Mouse (Mus musculus) lung, embryonic 16.5 days (tissue): ENCODE data around the gene Lgals3. TPM values are rescaled to one million over a fixed set of nuclear protein-coding genes. Genes with fewer than 3 reads are reported as not detected.
A peak's percentile ranks its signal among the peaks of the same experiment; 100 is the strongest.
"Not testable (repeated sequence)": the region's sequence is repeated elsewhere in the genome, so short reads cannot be mapped to it uniquely, and the experiment has no call there.

Experiments used
- ATAC-seq: fragments of 200-750 bp; cut with Nextera tagmentation; 2 replicates; pipeline ENCODE4 v1.8.0; 2017; ENCODE audit warnings: low read depth, mild to moderate bottlenecking, moderate library complexity
- H3K27ac ChIP-seq: fragments of 300-500 bp; sonication (generic); 2 replicates; pipeline ENCODE4 v1.5.1; 2014; ENCODE audit warnings: mild to moderate bottlenecking, control low read depth, low read length
- H3K27me3 ChIP-seq: fragments of 300-500 bp; sonication (generic); 2 replicates; pipeline ENCODE4 v1.6.1; 2014; ENCODE audit warnings: low read depth, low read length, mixed read lengths; ENCODE audit not compliant: control insufficient read depth, insufficient read depth
- H3K36me3 ChIP-seq: fragments of 300-500 bp; sonication (generic); 2 replicates; pipeline ENCODE4 v1.6.1; 2014; ENCODE audit warnings: low read length; ENCODE audit not compliant: control insufficient read depth, insufficient read depth
- H3K4me1 ChIP-seq: fragments of 300-500 bp; sonication (generic); replicated peaks from 2 replicates; pipeline ENCODE4 v1.6.1; 2014; ENCODE audit warnings: low read length, mixed read lengths; ENCODE audit not compliant: control insufficient read depth, insufficient read depth
- H3K4me2 ChIP-seq: fragments of 300-500 bp; sonication (generic); 2 replicates; pipeline ENCODE4 v1.6.1; 2014; ENCODE audit warnings: low read depth, low read length, control low read depth
- H3K4me3 ChIP-seq: fragments of 300-500 bp; sonication (generic); 2 replicates; pipeline ENCODE4 v1.5.1; 2014; ENCODE audit warnings: mild to moderate bottlenecking, low read length, control low read depth
- H3K9ac ChIP-seq: fragments of 300-500 bp; sonication (generic); 2 replicates; pipeline ENCODE4 v1.6.1; 2014; ENCODE audit warnings: low read length, control low read depth
- H3K9me3 ChIP-seq: fragments of 300-500 bp; sonication (generic); 2 replicates; pipeline ENCODE4 v1.6.1; 2016; ENCODE audit warnings: low read length; ENCODE audit not compliant: control insufficient read depth
- WGBS: fragments of 180-500 bp; shearing (Covaris S2); extraction: QIAGEN DNeasy Blood & Tissue Kit; methylation state at CpG from one replicate; pipeline ENCODE4 v1.1.7; 2014; 5-methylcytosine and 5-hydroxymethylcytosine counted together
- polyA plus RNA-seq: library from polyadenylated mRNA; unstranded; fragments of >200 nt; fragmentation: Nextera tagmentation; extraction: Ambion mirVana; gene quantifications from 2 replicates; pipeline ENCODE4 v1.2.1, GENCODE M21; 2015

Lgals3 gene
- polyA plus RNA-seq, result 67.9 and 98.7 TPM in 2 replicates

DNA sequence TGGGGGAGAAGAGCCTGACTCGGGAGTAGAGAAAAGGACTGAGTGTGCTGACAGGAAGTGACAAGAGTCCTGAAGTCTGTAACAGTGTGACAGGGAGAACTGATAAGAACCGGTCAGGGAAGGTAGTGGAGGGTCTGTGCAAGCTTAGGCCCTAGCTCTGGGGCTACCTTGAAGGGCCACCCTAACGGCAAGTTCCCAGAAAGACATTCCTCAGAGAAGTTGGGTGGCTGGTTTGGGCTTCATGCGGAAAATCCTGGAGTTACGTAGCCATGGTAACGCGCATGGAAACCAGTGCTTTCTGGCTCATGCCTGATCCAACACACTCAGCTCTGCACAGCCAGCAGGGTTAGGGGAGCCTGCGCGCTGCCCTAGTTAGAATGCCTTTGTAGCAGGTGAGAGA, at the start of gene Lgals3:
Gene Lgals3, plus strand, starts transcription at position 291 of the 400 bp plus-strand sequence.
- Histone ChIP-seq H3K27me3 (no peaks in the 10 kb centered on the region), H3K4me1 (peaks cover 19% of the 10 kb centered on the region), H3K9ac (no peak within 1 kb of the TSS; the same call in 1 of the 2 replicates), H3K36me3 (no peaks in the 10 kb centered on the region), H3K27ac (peak within 1 kb of the TSS; percentile 91), H3K9me3 (no peaks in the 10 kb centered on the region), H3K4me3 (no peak within 1 kb of the TSS), H3K4me2 (peak within 1 kb of the TSS; percentile 35)
- peak; percentile 81 for ATAC-seq
- 24% methylated on average over 9 of the region's 9 CpGs for WGBS

DNA sequence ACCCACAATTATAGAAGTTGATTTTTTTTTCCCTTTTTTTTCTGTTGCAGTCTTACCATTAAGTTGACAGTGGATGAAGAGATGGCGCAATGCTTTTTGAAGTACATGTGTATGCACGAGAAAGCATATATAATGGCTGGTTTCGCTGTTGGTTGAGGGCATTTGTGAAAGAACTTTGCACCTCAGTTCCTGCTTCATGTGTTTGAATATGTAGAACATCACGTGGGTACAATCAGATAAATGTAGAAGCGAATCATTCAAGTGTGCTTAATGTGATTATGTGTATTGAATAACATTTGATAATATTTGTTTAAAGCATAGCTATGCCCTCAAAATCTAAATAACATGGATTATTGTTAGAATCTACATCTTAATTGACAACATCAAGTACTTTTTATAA, 48.2 kb upstream of the Lgals3 start:
- no peak overlapping the region for H3K9ac ChIP-seq
- no peaks in the 10 kb centered on the region for H3K27me3 ChIP-seq
- no peak overlapping the region for H3K4me3 ChIP-seq
- H3K9me3 ChIP-seq, result no peaks in the 10 kb centered on the region
- H3K4me2 ChIP-seq, result no peak overlapping the region
- no peak overlapping the region for H3K27ac ChIP-seq
- no peak for ATAC-seq
- H3K4me1 ChIP-seq, result no peaks in the 10 kb centered on the region
- WGBS, result 84% methylated on average over 5 of the region's 5 CpGs
- H3K36me3 ChIP-seq, result peaks cover 14% of the 10 kb centered on the region

DNA sequence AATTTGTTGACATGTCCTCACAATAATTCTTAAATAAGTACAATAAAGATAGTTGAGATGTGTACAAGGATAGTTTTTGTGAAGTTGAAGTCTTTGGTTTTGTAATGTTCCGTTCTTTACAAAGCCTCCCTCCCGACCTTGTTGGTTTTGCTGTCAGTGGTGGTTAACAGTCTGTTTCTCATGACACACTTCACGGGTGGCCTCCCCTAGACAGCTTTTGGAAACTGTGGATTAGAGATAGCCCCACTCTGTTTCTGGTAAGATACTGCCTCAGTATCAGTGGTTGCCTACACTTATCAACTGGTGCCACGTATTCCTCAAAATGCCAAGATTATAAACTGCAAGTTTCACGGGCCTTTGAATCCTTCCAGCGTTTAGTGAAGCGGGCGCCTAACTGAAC, 46.0 kb upstream of the Lgals3 start:
- H3K4me2 ChIP-seq, H3K4me3 ChIP-seq: not testable (repeated sequence)
- peaks cover 14% of the 10 kb centered on the region for H3K36me3 ChIP-seq

DNA sequence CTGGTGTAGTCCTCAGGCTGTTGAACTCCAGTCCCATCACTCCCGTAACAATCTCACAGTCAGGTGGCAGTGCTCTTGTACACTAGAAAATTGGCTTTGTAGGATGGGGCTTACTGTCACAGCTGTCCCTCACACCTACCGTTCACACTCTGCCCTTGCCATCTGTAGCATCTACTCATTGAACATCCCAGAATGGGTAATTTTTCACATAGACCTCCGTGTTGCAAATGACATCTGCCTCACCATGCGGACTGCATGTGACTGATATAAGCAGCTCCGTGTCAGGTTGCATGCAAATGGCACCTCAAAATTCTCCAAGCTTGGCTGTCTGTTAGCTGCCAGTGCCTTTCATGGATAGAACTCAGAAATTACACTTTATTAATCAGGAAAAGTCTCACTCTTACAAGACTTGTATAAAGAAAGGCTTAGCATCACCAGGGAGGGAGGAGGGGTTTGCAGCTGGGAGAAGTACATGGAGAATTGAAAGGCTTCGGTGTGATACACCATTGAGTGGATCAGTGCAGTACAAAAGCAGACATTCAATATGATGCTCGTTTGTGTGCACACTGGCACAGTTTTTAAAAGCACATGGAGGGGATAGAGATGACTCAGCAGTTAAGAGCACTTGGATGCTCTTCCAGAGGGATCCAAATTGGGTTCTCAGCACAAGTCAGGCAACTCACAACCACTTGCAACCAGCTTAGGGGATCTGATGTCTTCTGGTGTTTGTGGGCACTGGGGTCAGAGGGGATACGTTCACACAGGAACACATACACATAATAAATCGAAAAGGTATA, 41.4 kb upstream of the Lgals3 start:
- Histone ChIP-seq H3K4me2 (no peak overlapping the region), H3K36me3 (peaks cover 3% of the 10 kb centered on the region), H3K9me3 (no peaks in the 10 kb centered on the region), H3K4me3 (no peak overlapping the region), H3K4me1 (no peaks in the 10 kb centered on the region), H3K9ac (no peak overlapping the region), H3K27ac (no peak overlapping the region), H3K27me3 (no peaks in the 10 kb centered on the region)
- ATAC-seq, result no peak
- 75% methylated on average over 9 of the region's 9 CpGs for WGBS

More for the DNA sequence above, 46.0 kb upstream of the Lgals3 start:
- not testable (repeated sequence) for H3K4me1 ChIP-seq, H3K9ac ChIP-seq, H3K9me3 ChIP-seq, ATAC-seq, H3K27me3 ChIP-seq, H3K27ac ChIP-seq
- WGBS, result 93% methylated on average over 6 of the region's 8 CpGs

DNA sequence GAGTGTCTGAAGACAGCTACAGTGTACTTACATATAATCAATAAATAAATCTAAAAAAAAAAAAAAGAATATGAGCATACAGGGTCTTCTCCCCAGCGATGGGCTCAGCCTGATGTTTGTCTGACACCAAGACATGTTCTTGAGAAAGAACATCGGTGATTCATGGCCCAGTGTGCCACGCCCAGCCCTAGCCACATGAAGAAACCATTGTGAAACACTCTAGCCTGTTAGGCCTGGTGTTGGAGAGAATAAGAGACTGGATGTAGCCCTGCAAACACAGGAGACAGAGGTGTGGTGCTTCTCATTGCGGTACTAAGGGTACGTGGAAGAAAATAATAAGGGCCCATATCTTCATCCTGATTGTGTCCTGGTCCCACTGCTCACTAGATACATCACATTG, 40.2 kb upstream of the Lgals3 start:
- no peaks in the 10 kb centered on the region for H3K9me3 ChIP-seq
- ATAC-seq, result no peak
- no peak overlapping the region for H3K27ac ChIP-seq
- H3K4me1 ChIP-seq, result no peaks in the 10 kb centered on the region
- H3K4me2 ChIP-seq, result no peak overlapping the region
- H3K4me3 ChIP-seq, result no peak overlapping the region
- no peak overlapping the region for H3K9ac ChIP-seq
- no peaks in the 10 kb centered on the region for H3K27me3 ChIP-seq
- WGBS, result 89% methylated on average over 5 of the region's 5 CpGs
- peaks cover 3% of the 10 kb centered on the region for H3K36me3 ChIP-seq

DNA sequence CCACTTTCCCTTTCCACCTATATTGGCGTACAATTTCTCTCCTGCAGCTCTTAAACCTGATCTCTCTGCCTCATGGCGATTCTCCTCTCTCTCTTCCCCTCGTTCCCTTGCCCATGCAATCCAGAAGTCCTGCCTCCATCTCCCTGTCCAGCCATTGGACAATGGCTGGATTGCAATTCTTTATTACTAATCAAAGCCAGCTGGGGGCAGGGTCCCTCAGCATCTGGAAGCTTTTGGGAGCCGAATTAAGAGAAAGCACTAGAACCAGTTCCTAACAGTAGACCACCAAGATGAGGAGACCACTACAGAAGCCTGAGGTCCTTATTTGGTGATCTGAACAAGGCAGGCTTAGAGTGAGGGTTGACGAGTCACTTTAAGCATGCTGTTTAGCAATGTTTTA, 35.6 kb upstream of the Lgals3 start:
- Histone ChIP-seq H3K9me3 (no peaks in the 10 kb centered on the region), H3K4me2 (no peak overlapping the region), H3K36me3 (no peaks in the 10 kb centered on the region), H3K27me3 (no peaks in the 10 kb centered on the region), H3K4me3 (no peak overlapping the region), H3K9ac (no peak overlapping the region), H3K27ac (no peak overlapping the region), H3K4me1 (no peaks in the 10 kb centered on the region)
- WGBS, result 63% methylated on average over 5 of the region's 5 CpGs
- no peak for ATAC-seq

DNA sequence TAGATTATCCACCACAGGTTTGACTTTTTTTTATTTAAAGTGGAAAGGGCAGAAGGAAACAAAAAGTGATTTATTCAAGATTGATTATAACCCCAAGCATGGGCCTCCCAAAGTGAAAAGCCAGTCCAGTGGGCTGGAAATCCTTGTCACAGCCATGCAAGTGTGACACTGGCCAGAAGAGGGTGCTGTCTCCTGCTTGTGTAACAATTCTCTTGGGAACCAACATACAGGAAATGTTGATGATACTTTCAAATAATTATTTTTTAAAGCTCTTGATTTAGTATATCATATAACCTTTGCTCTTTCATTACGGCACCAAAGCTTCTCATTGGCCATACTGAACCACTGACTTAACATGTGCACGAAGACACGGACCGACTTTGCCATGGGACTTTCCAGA, 32.7 kb upstream of the Lgals3 start:
- Histone ChIP-seq H3K27me3 (no peaks in the 10 kb centered on the region), H3K4me3 (no peak overlapping the region), H3K9me3 (no peaks in the 10 kb centered on the region), H3K36me3 (no peaks in the 10 kb centered on the region), H3K27ac (no peak overlapping the region), H3K9ac (no peak overlapping the region), H3K4me2 (no peak overlapping the region), H3K4me1 (no peaks in the 10 kb centered on the region)
- WGBS, result 69% methylated on average over 4 of the region's 4 CpGs
- ATAC-seq, result no peak

DNA sequence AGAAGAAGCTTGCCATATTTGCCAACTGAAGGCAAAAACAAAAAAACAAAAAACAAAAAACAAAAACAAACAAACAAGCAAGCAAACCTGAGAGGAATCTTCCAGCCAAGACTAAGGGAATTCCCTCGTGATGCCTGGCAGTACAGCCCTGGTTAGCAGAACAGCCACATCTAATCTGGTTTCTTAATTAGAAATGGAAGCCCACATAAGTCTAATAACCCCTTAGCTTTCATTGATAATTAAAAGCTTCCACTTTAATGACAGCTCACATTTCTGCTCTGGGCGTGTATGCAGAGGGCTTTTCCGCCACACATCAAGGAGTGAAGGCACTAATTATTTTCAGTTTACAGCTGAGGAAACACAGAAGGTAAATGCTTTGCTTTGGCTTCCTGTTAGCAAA, 32.3 kb upstream of the Lgals3 start:
- Histone ChIP-seq H3K9me3 (no peaks in the 10 kb centered on the region), H3K36me3 (no peaks in the 10 kb centered on the region), H3K4me3 (no peak overlapping the region), H3K9ac (no peak overlapping the region), H3K4me1 (no peaks in the 10 kb centered on the region), H3K27ac (no peak overlapping the region), H3K27me3 (no peaks in the 10 kb centered on the region), H3K4me2 (no peak overlapping the region)
- no peak for ATAC-seq
- 80% methylated on average over 3 of the region's 3 CpGs for WGBS

DNA sequence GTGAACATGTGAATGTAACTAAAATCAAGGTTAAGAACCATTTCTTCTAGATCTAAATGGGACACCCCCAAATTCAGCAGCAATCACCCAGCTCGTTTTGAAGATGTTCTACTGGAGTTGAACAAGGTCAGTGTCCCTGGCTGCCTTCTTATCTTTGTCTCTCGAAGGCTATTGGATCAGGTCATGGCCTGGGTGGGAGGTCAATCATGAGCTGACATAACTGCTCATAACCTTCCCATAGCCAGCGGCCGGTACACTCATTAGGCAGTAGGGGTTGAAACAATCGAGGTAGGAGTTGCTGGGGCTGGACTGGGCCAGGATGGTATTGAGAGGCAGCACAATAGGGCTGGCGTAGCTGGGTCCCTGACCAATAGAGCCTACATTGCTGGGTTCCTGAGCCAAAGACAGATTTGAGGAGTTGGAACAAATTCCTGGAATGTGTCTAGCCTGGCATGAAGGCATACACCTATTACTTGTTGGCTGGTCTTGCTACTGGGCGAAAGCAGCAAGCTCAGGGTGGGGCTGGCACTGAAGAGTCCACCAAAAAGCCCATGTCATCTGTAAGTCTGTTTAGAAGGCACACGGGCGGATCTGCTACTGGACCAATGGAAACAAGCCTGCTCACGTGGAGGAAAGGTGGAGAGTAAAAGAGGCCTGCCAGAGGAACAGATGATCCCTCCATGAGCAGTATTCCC, 27.2 kb upstream of the Lgals3 start:
- Histone ChIP-seq H3K27ac (no peak overlapping the region), H3K9me3 (no peaks in the 10 kb centered on the region), H3K27me3 (no peaks in the 10 kb centered on the region), H3K4me1 (no peaks in the 10 kb centered on the region), H3K4me3 (no peak overlapping the region), H3K9ac (no peak overlapping the region), H3K4me2 (no peak overlapping the region), H3K36me3 (no peaks in the 10 kb centered on the region)
- 75% methylated on average over 10 of the region's 10 CpGs for WGBS
- no peak for ATAC-seq
